11 mouse cellular contexts compared by ENCODE assay signal in the genomic region with DNA sequence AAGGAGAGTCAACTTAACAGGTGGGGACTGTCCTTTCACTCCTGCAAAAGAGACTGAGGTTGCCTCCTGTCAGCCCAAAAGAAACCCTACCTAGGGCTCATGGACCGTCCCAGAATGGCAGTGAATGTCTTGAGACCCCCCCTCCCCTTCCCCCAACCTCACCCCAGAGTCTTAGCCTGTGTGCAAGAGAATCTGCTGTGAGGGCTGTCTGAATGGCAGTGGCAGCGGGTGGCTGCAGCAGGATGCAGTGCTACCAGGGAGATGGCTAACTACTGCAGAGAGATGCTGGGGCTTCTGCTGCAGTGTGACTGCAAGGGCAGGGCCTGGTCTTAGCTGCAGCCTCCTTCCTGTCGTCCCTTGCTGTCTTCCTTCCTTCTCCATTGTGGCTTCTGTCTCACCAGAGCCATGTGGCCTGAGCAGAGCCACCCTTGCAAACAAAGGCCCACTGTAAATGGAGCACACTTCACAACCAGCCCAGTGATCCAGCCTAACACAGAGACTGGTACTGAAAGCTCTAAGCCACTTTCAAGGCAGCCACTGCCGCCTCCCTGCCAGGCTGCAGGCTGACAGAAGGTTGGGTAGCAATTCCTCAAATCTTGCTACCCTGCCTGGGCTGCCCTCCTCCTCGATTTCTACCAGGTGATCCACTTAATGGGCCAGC. TPM values are rescaled to one million over a fixed set of nuclear protein-coding genes. Genes with fewer than 3 reads are reported as not detected.
A peak's percentile ranks its signal among the peaks of the same experiment; 100 is the strongest.
DNase-seq lines count a peak whose midpoint lies in the region; ATAC-seq and TF ChIP-seq lines count a peak whose summit lies in the region.
"Had no signal": no experiment of that assay in that cellular context is flagged by ENCODE, and none has a peak within 500 bp of the region (broad histone marks: within the 10 kb centered on the region; RNA-seq: fewer than 3 reads in every experiment).

No protein-coding gene starts in this region.

- TF ChIP-seq CTCF in olfactory bulb, adult 2 months (IDR thresholded peaks at IDR 0.05; ENCODE audit: insufficient read depth, low read depth, low read length): no peak

- peaks cover 42% of the 10 kb centered on the region for H3K27me3 ChIP-seq in megakaryocyte, embryonic 14.5 days (replicated peaks)
- H3K27me3 ChIP-seq in hindbrain, embryonic 14.5 days (ENCODE audit: control insufficient read depth, insufficient read depth, low read length): no peaks in the 10 kb centered on the region

- peak overlapping the region; percentile 33 for H3K4me3 ChIP-seq in megakaryocyte, embryonic 14.5 days (replicated peaks)
- no peak overlapping the region for H3K4me3 ChIP-seq in hindbrain, embryonic 14.5 days (replicated peaks; ENCODE audit: low read length)
- no peak overlapping the region for H3K4me3 ChIP-seq in olfactory bulb, adult 2 months (ENCODE audit: insufficient read depth, low read depth, low read length)

- H3K4me2 ChIP-seq in hindbrain, embryonic 14.5 days (replicated peaks): no peak overlapping the region

- no peak for DNase-seq in hindbrain, embryonic 14.5 days (ENCODE audit: low spot score)
- DNase-seq in layer of hippocampus, postnatal 14 days (ENCODE audit: low spot score in 2 of 2): peak; percentile 21 to 32
- DNase-seq in adrenal gland, adult 8-10 months: no peak
- DNase-seq in MN1 (ENCODE audit: low spot score): no peak
- DNase-seq: embryo, embryonic 11 days; heart, adult 11 months; heart, postnatal 4 days; lung, adult 2 months had no signal

- peaks cover 4% of the 10 kb centered on the region; the same call in 1 of the 2 replicates for H3K4me1 ChIP-seq in megakaryocyte, embryonic 14.5 days
- 0 out of 2 replicates have a peak, but pooled peaks cover 2% of the 10 kb centered on the region for H3K4me1 ChIP-seq in hindbrain, embryonic 14.5 days (replicated peaks; ENCODE audit: control insufficient read depth, insufficient read depth, low read length)
- peaks cover 19% of the 10 kb centered on the region for H3K4me1 ChIP-seq in olfactory bulb, adult 2 months (ENCODE audit: control insufficient read depth, insufficient read depth, low read length)

- no peaks in the 10 kb centered on the region for H3K9me3 ChIP-seq in megakaryocyte, embryonic 14.5 days
- no peaks in the 10 kb centered on the region for H3K9me3 ChIP-seq in hindbrain, embryonic 14.5 days (ENCODE audit: control insufficient read depth, low read length)

- no peak for TF ChIP-seq POLR2A in olfactory bulb, adult 2 months (IDR thresholded peaks at IDR 0.05; ENCODE audit: insufficient read depth, low read depth, low read length)

- H3K9ac ChIP-seq in hindbrain, embryonic 14.5 days: no peak overlapping the region

- H3K27ac ChIP-seq in hindbrain, embryonic 14.5 days: no peak overlapping the region
- H3K27ac ChIP-seq in olfactory bulb, adult 2 months (ENCODE audit: insufficient read depth, low read depth, low read length): 0 out of 2 replicates have a peak overlapping the region, but pooled peaks have one; percentile 23

- ATAC-seq in megakaryocyte, adult 5-6 weeks (ENCODE audit: poor library complexity, severe bottlenecking): no peak
- ATAC-seq in hindbrain, embryonic 14.5 days (ENCODE audit: low FRiP score): peak; percentile 31; the same call in 1 of the 2 replicates

- H3K36me3 ChIP-seq in megakaryocyte, embryonic 14.5 days (replicated peaks; ENCODE audit: low read length): no peaks in the 10 kb centered on the region
- H3K36me3 ChIP-seq in hindbrain, embryonic 14.5 days (replicated peaks; ENCODE audit: control insufficient read depth, insufficient read depth): no peaks in the 10 kb centered on the region

- WGBS in hindbrain, embryonic 14.5 days: 30% methylated on average over 5 of the region's 5 CpGs
- 58% methylated on average over 5 of the region's 5 CpGs for WGBS in olfactory bulb, adult 2 months

RNA-seq across cellular contexts. Expression of gene R3hcc1l, which starts 25.2 kb away (rescaled TPM):
- polyA plus RNA-seq in megakaryocyte, embryonic 14.5 days (2012; ENCODE audit: insufficient read depth, low replicate concordance): 1.1 and 1.5 TPM in 2 replicates
- 30.8 and 38.5 TPM in 2 replicates for total RNA-seq in megakaryocyte, adult 5-6 weeks (2015)
- total RNA-seq in megakaryocyte, adult 5-6 weeks (2017): 40.5 and 49.2 TPM in 2 replicates
- 12.7 and 18.7 TPM in 2 replicates for polyA plus RNA-seq in hindbrain, embryonic 14.5 days (2014; fragmentation: Nextera tagmentation; extraction: Ambion mirVana)
- total RNA-seq in layer of hippocampus, postnatal 14 days (2021): 10 to 100 TPM; 15.8 to 18.0 TPM
- polyA plus RNA-seq in olfactory bulb, adult 2 months (2012; ENCODE audit: insufficient read depth, insufficient read length, low replicate concordance, missing spikeins): not detected in 2 replicates
- total RNA-seq in adrenal gland, adult 8-10 months (2022): 10 to 100 TPM; 25.0 to 31.3 (median 26.2) TPM

Comparison
In these comparisons a context has a peak if more than half of its experiments do, and no peak if none do; other contexts are left out.
1. DNase-seq: peak in layer of hippocampus, postnatal 14 days (2 of 2); none in hindbrain, embryonic 14.5 days (single experiment), adrenal gland, adult 8-10 months (single experiment) and MN1 (single experiment).